Mouse (Mus musculus) urinary bladder, adult 18-20 months (tissue): ENCODE measurements around the gene Wdr95.

Source experiments
- DNase-seq, 2 experiments: peaks; one replicate each; pipeline ENCODE4 v3.0.0; 2022; ENCODE audit warnings: low spot score in 2 of 2, mixed read lengths in 2 of 2

Wdr95 gene

GRCm38 (mm10) chr5:149527999-149528729 is at the start of gene Wdr95:
Gene Wdr95 (plus strand): TSS chr5:149528679.
- no peak for DNase-seq

DNA sequence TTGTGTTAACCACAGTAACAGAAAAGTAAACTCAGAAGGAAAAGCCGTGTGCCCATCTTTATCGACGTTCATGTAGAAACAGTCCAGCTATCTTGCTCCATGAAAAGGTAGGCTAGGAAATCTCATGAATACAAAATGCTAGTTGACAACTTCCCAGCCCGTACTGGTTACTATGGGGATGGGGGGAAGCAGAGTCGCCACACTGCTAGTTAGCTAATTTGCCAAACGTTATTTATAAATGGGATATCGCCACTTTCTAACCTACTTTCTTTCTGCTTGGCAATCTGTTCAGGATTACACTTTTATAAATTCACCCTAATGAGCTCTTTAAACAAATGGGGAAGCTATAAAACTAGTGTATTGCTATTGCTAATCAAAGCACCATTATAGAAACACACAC is 46.6 kb upstream of the Wdr95 start:
- DNase-seq = no peak

DNA sequence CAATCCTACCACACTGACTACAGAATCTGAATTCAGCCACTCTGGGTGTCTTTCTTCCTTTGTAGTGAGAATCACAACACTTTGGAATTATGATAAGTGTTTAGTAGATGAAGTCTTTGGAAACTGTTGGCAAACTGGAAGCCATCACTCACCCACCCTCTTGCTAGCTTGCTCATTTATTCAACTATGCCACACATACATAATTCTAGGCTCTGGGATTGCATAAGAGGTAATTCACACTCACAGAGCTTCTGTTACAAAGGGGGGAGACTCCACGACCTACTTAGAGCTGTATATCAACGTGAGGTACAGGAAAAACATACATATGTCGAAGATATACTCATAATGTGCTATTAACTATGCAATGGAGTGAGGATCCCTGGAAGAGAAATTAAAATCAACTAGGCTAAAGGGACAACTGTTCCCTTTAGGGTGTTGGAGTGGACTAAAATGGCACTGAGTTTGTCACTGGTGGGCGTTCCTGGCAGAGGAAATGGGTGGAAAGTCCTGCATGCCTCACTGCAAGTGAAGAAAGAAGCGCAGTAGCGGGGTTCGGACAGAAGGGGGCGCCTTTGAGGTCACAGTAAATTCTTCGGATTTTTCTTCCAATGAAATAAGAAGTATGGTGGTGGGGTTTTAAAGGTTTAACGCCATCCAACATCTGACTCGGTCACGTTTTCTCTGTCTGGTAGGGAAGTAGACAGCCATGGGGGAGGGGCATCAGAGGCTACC is 45.0 kb upstream of the Wdr95 start:
- DNase-seq = no peak

- DNase-seq = no peak
Observed at GRCm38 (mm10) chr5:149484270-149484669, 44.2 kb upstream of the Wdr95 start.

GRCm38 (mm10) chr5:149485447-149485846 is 43.0 kb upstream of the Wdr95 start:
- no peak for DNase-seq

GRCm38 (mm10) chr5:149488360-149489021 is 40.0 kb upstream of the Wdr95 start:
- DNase-seq = no peak

- no peak for DNase-seq
Observed at GRCm38 (mm10) chr5:149489136-149489535, 39.3 kb upstream of the Wdr95 start.

- DNase-seq = no peak
Observed at GRCm38 (mm10) chr5:149490275-149490674, 38.2 kb upstream of the Wdr95 start.

DNA sequence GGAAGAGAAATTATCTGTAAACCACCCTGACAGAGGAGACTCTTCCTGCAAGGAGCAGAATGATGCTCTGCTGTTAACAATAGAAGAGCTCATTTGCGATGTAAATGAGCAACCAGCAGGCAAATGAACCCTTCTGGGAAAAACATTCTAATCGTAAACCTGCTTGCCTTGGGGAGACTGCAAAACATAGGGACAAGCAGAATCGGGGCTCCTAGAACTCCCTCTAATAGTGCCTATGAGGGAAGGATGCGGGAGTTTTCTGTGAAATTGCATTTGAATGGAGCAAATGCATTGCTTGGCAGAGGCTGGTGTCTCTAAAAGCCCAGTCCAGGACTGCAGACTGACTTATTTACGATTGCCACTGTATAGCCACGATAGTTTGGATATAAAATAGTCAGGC is 32.8 kb upstream of the Wdr95 start:
- DNase-seq = no peak

DNA sequence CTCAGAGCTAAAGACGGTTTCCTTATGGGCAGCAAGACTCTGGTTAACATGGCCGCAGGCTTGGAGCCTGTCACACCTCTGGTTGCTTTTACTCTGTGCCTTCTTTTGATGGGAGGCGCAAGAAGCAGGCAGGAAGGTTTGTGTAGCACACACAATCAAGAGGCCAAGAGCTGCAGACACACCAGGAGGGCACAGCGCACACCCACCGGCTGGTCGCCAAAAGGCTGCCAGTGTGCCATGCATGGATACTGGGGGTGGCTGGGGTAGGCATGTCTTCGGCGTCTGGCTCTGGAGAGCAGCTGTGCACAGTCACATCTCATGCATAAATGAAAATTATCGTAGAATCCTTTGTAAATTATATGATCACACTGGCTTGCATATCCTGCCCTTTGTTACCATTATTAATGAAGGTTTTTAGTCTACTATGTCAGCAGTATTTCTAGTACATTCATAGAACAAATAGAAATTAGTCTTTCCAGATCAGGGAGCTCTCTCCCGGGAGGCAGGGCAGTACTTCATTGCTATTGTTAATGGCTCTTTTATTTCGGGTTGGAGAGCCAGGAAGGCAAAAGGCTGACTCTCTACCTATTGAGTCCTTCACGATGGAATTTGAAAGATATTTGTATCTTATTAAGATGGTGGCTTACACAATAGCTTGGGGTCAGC is 31.9 kb upstream of the Wdr95 start:
- no peak for DNase-seq

GRCm38 (mm10) chr5:149499936-149500335 is 28.5 kb upstream of the Wdr95 start:
- no peak for DNase-seq

DNA sequence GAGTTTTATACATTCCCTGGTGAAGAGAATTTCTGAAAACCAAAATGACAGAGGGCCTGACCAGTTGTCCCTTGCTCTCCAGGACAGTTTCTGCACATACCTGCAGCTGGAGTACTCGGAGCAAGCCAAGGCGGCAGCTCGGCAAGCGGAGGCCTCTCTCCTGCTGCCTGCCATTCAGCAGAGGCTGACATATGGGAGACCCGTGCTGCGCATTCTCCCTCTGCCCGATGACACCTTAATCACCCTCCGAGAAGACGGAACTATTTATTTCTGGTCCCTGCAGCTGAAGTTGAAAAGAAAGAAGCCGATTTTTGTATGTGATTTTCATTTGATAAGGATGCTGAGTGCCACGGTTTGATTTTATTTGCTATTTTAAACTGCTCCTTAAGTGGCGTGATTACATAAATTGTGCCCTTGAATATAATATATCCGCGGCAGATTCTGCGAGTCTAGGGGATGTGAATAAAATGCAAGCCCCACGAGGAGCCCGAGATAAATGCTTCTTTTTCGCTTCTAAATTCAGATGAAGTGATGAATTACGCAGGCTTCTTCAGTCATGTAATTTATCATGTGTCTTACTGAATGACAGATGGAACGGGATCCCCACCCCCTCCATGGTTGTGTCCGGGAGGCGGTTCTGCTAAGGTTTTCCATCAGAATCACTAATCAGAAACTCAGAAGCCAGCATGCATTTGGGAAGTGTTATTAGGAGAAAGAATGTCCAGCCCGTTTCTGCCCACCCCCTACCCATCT is 24.9 kb upstream of the Wdr95 start:
- DNase-seq = no peak

- DNase-seq = no peak
Observed at GRCm38 (mm10) chr5:149504985-149505384, 23.5 kb upstream of the Wdr95 start.

GRCm38 (mm10) chr5:149506033-149506432 is 22.4 kb upstream of the Wdr95 start:
- DNase-seq = no peak

DNA sequence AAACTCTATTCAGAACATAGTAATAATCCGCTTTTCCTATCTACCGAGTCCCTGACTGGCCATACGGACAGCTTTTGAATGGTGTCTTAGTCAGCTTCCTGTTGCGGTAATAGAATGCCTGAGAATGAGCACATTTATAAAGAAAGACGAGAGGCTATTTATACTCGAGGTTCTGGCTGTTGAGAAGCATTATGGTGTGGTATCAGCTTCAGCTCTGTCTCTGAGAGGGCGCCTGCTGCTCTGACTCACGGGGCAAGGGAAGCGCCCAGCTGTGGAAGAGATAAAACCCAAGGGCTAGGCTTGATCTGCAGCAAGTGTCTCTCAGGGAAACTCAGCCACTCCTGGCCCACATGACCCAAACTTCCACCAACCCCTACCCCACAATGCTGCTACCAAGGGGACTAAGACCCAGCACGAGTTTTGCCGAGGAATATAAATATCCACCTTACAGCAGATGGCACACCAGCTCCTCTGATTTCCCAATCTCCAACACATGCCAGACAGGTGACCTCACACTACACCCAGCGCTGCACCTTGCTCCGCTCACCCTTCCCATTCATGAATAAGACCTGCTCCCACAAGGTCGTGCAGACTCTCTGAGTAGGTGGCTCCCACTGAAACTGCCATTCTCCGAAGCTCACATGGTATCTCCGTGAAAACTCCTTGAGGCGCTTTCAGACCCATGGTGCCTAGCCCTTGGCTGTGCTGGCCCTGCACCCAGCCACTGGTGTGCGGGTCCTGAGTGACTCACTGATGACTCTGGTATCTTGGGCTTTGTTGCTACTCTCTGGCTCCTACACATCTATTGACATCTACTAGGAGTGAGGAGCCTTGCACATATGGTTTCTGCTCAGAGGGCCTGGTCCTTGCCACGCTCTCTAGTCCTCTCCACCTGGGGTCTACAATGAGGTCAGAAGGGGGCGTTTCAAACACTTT is 20.1 kb upstream of the Wdr95 start:
- no peak for DNase-seq

DNA sequence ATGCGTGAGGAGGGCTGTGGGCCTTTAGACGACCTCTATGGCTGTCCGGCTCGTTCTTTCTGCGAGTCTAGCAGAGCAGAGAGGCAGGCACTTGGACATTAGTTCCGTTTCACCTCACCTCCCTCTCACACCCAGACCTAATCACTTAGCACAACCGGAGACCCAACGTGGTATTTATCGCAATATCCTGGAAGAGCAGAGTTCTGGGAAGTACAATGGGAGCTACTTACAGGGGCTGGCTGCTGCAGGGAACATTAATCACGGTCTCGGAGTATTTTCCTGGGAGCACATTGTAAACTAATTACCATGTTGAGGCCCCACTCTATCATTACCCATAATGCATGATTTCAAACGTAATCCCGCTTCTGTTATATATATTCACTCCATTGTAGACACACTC is 18.2 kb upstream of the Wdr95 start:
- DNase-seq = no peak

DNA sequence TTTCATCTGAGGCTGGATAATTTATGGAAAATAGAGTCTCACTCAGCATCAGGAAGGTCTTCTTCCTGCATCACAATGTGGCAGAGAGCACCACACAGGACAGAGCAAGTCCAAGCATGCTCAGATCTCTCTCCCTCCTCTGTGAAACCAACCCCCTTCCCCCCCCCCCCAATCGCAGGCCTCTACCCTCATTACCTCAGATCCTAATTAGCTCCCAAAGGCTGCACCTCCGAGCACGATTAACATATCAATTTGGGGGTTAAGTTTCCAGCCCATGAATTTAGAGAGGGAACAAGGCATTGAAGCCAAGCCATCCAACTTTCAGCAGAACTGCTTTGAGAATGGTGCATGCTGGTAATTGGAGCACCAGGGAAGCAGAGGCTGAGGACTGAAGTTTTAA is 15.8 kb upstream of the Wdr95 start:
- no peak for DNase-seq

GRCm38 (mm10) chr5:149513438-149514086 is 14.9 kb upstream of the Wdr95 start:
- DNase-seq = no peak

DNA sequence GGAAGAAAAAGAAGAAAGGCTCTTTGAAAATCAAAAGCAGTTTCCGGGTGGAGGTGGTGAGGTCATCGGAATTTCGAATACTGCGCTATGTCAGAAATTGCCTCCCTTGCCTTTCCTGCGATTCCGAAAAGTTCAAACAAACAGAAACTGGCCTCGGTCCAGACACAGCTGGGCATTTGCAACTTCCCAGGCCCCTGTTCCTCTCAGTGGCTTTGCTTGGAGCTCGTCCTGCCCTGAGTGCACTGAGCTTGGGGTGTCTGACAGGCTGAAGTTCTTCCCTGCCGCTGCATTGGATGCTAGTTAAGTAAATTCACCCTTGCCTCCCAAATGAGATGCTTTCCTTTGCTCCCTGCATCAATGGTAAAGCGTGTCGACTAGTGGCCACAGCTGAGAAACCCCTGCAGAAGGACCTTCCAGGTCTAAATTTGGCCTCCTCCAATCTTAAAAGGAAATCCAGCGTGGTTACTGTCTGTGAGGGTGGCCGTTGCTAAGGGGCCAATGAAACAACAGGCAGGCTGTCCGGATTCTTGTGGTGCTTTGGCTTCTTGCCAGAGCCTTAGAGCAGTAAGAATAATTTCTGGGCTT is 14.3 kb upstream of the Wdr95 start:
- DNase-seq = no peak

- DNase-seq = no peak
Observed at GRCm38 (mm10) chr5:149514890-149515289, 13.6 kb upstream of the Wdr95 start.
